ENCODE assay signal across 8 mouse cellular contexts in the genomic region with DNA sequence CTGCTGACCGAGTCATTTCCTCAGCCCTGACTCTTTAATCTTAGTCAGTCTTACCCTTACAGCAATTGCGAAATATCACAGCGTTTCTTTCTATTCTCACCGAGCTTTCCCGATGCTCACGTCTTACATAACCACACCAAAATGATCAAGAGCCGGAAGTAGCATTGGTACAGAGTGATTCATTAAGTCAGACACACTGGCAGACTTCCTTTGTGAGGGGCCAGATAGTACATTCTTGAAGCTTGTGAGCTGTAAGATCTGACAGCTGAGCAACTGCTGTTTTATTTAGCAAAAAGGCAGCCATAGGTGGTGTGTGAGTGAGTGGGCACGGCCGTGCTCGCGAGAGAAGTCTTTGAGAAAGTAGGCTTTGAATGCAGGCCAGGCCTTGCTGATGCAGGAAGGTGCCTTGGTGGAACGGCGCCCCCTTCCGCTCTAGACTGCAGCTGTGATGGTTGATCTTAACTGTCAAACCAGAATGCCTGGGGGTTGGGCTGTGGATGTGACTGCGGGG. TPM values are rescaled to one million over a fixed set of nuclear protein-coding genes. Genes with fewer than 3 reads are reported as not detected.
A peak's percentile ranks its signal among the peaks of the same experiment; 100 is the strongest.
DNase-seq lines count a peak whose midpoint lies in the region; ATAC-seq and TF ChIP-seq lines count a peak whose summit lies in the region.

No protein-coding gene starts in this region.

- TF ChIP-seq CTCF in lung, embryonic 14.5 days (IDR thresholded peaks at IDR 0.05; ENCODE audit: low read depth), result peak; percentile 40
- peak; percentile 37; the same call in 1 of the 2 replicates for TF ChIP-seq CTCF in spleen, adult 2 months (IDR thresholded peaks at IDR 0.05; ENCODE audit: extremely low read depth, insufficient read depth, insufficient read length, insufficient replicate concordance)

- intact Hi-C loops in heart, postnatal 36 days (cut with DNase I), result no loop called here

- no peak overlapping the region for H3K4me3 ChIP-seq in lung, embryonic 14.5 days (ENCODE audit: low read depth, low read length)
- no peak overlapping the region for H3K4me3 ChIP-seq in spleen, adult 2 months (ENCODE audit: extremely low read depth, insufficient read depth, insufficient read length)

- no peaks in the 10 kb centered on the region for H3K9me3 ChIP-seq in lung, embryonic 14.5 days (ENCODE audit: low read depth, low read length)

- H3K36me3 ChIP-seq in lung, embryonic 14.5 days (ENCODE audit: insufficient read depth), result peaks cover 13% of the 10 kb centered on the region; the same call in 1 of the 2 replicates
- H3K36me3 ChIP-seq in spleen, adult 2 months (ENCODE audit: control insufficient read depth, insufficient read depth, low read length), result 0 out of 2 replicates have a peak, but pooled peaks cover 2% of the 10 kb centered on the region

- H3K27ac ChIP-seq in lung, embryonic 14.5 days (ENCODE audit: low read depth), result no peak overlapping the region
- peak overlapping the region; percentile 75 for H3K27ac ChIP-seq in spleen, adult 2 months (ENCODE audit: insufficient read depth, low read length)

- peak; percentile 89 for ATAC-seq in frontal cortex, adult (ENCODE audit: low TSS enrichment)
- peak; percentile 21; the same call in 1 of the 2 replicates for ATAC-seq in lung, embryonic 14.5 days (ENCODE audit: insufficient read depth)

- H3K4me2 ChIP-seq in lung, embryonic 14.5 days, result no peak overlapping the region

- no peak for DNase-seq in frontal cortex, postnatal 10 days (ENCODE audit: low spot score in 2 of 2)
- DNase-seq in brain, adult 2 months (ENCODE audit: low read depth, low spot score), result peak; percentile 92
- peak; percentile 35 to 48 for DNase-seq in heart, postnatal 36 days
- peak; percentile 68 for DNase-seq in lung, embryonic 14.5 days
- DNase-seq in spleen, adult 2 months (ENCODE audit: low read depth in 1 of 2, low spot score in 2 of 2), result peak; percentile 50 to 52
- no peak for DNase-seq in gastrocnemius, postnatal 10 days
- DNase-seq in retina, embryonic 14.5 days (ENCODE audit: low spot score), result no peak

- H3K4me1 ChIP-seq in lung, embryonic 14.5 days (ENCODE audit: insufficient read depth), result no peaks in the 10 kb centered on the region
- H3K4me1 ChIP-seq in spleen, adult 2 months (ENCODE audit: control insufficient read depth, insufficient read depth, insufficient read length), result peaks cover 8% of the 10 kb centered on the region; the same call in 1 of the 2 replicates

- 41% methylated on average over 15 of the region's 15 CpGs for WGBS in lung, embryonic 14.5 days
- WGBS in spleen, adult 2 months, result 8% methylated on average over 15 of the region's 15 CpGs

- no peak for TF ChIP-seq POLR2A in spleen, adult 2 months (IDR thresholded peaks at IDR 0.05; ENCODE audit: low read depth, low read length)

- H3K9ac ChIP-seq in lung, embryonic 14.5 days, result no peak overlapping the region

- H3K27me3 ChIP-seq in lung, embryonic 14.5 days (ENCODE audit: insufficient read depth, low read length), result no peaks in the 10 kb centered on the region
- H3K27me3 ChIP-seq in spleen, adult 2 months (ENCODE audit: control insufficient read depth, insufficient read depth, low read length), result no peaks in the 10 kb centered on the region

RNA-seq across cellular contexts. Expression of a gene that starts 32.9 kb away (rescaled TPM):
- 10 to 100 TPM; 69.8 to 76.4 TPM for total RNA-seq in heart, postnatal 36 days (2021)
- polyA plus RNA-seq in lung, embryonic 14.5 days (2014; fragmentation: Nextera tagmentation; extraction: Ambion mirVana), result 51.5 and 52.7 TPM in 2 replicates
- polyA plus RNA-seq in spleen, adult 2 months (2012; rRNA removed), result 50.8 and 56.2 TPM in 2 replicates
- 10 to 100 TPM; 23.2 to 26.6 TPM for total RNA-seq in gastrocnemius, postnatal 10 days (2021)

RNA-seq across cellular contexts. Expression of a gene that starts 41.5 kb away (rescaled TPM):
- 10 to 100 TPM; 12.9 to 18.3 TPM for total RNA-seq in heart, postnatal 36 days (2021)
- 38.6 and 43.5 TPM in 2 replicates for polyA plus RNA-seq in lung, embryonic 14.5 days (2014; fragmentation: Nextera tagmentation; extraction: Ambion mirVana)
- polyA plus RNA-seq in spleen, adult 2 months (2012; rRNA removed), result 16.1 and 17.3 TPM in 2 replicates
- 1 to 10 TPM; 6.1 to 7.5 TPM for total RNA-seq in gastrocnemius, postnatal 10 days (2021)

Comparison
In these comparisons a context has a peak if more than half of its experiments do, and no peak if none do; other contexts are left out.
1. DNase-seq: peak in brain, adult 2 months (single experiment), heart, postnatal 36 days (2 of 2), lung, embryonic 14.5 days (single experiment) and spleen, adult 2 months (2 of 2); none in frontal cortex, postnatal 10 days (0 of 2), gastrocnemius, postnatal 10 days (single experiment) and retina, embryonic 14.5 days (single experiment).